Mouse (Mus musculus) lung, postnatal 0 days (tissue): ENCODE data around the gene Trim66. TPM values are rescaled to one million over a fixed set of nuclear protein-coding genes. Genes with fewer than 3 reads are reported as not detected.
A peak's percentile ranks its signal among the peaks of the same experiment; 100 is the strongest.

Experiments used
- ATAC-seq: fragments of 200-750 bp; cut with Nextera tagmentation; 2 replicates; pipeline ENCODE4 v1.8.0; 2017; ENCODE audit warnings: moderate library complexity
- DNase-seq: peaks from one replicate; pipeline ENCODE4 v3.0.0-alpha.2; 2016; ENCODE audit warnings: low spot score
- H3K27ac ChIP-seq: fragments of 300-500 bp; sonication (generic); 2 replicates; pipeline ENCODE4 v1.5.1; 2014; ENCODE audit warnings: antibody characterized with exemption, mild to moderate bottlenecking, low read length, mixed read lengths
- H3K27me3 ChIP-seq: fragments of 300-500 bp; sonication (generic); replicated peaks from 2 replicates; pipeline ENCODE4 v1.6.1; 2014; ENCODE audit warnings: low read length, mixed read lengths; ENCODE audit not compliant: insufficient read depth
- H3K36me3 ChIP-seq: fragments of 300-500 bp; sonication (generic); 2 replicates; pipeline ENCODE4 v1.6.1; 2014; ENCODE audit warnings: low read length, mixed read lengths; ENCODE audit not compliant: insufficient read depth
- H3K4me1 ChIP-seq: fragments of 300-500 bp; sonication (generic); 2 replicates; pipeline ENCODE4 v1.6.1; 2014; ENCODE audit warnings: antibody characterized with exemption, low read depth, low read length, mixed read lengths; ENCODE audit not compliant: insufficient read depth
- H3K4me2 ChIP-seq: fragments of 300-500 bp; sonication (generic); replicated peaks from 2 replicates; pipeline ENCODE4 v1.6.1; 2014; ENCODE audit warnings: low read depth, mild to moderate bottlenecking, low read length, moderate library complexity, mixed read lengths
- H3K4me3 ChIP-seq: fragments of 300-500 bp; sonication (generic); 2 replicates; pipeline ENCODE4 v1.5.1; 2014; ENCODE audit warnings: low read depth, low read length
- H3K9ac ChIP-seq: fragments of 300-500 bp; sonication (generic); replicated peaks from 2 replicates; pipeline ENCODE4 v1.6.1; 2014; ENCODE audit warnings: low read depth, mild to moderate bottlenecking
- H3K9me3 ChIP-seq: fragments of 300-500 bp; sonication (generic); 2 replicates; pipeline ENCODE4 v1.6.1; 2016; ENCODE audit warnings: low read length, mixed read lengths
- CTCF ChIP-seq: IDR thresholded peaks from 2 replicates; pipeline ENCODE4 v1.5.1; 2016; ENCODE audit warnings: antibody characterized with exemption, mild to moderate bottlenecking
- EP300 ChIP-seq: IDR thresholded peaks from 2 replicates; pipeline ENCODE4 v1.6.1; 2016; ENCODE audit warnings: antibody characterized with exemption, mild to moderate bottlenecking, control low read depth
- WGBS: fragments of 180-500 bp; shearing (Covaris S2); extraction: QIAGEN DNeasy Blood & Tissue Kit; methylation state at CpG from one replicate; pipeline ENCODE4 v1.1.7; 2014; 5-methylcytosine and 5-hydroxymethylcytosine counted together
- polyA plus RNA-seq: library from polyadenylated mRNA; unstranded; fragments of >200 nt; fragmentation: Nextera tagmentation; extraction: Ambion mirVana; gene quantifications from 2 replicates; pipeline ENCODE4 v1.2.1, GENCODE M21; 2015

Gene Trim66
- polyA plus RNA-seq, 1 experiment from 2014 or later, result 0.04 TPM

DNA sequence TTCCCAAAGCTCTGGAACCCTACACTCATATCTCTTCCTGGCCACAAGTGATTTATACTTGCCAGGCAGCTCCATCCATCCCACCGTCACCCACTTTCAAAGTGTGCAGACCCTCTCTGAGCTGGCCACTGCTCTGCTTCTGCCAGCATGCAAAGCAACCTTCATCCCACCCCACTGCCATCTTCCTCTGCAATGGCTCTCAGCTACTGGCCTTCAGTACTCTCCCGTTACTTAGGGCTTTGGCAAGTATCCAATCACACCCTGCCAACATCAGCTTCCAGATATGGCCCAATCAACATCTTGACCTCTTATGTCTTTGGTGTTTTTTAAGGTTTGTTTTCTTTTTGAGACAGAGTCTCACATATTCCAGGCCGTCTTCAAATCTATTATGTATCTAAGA lies 30.0 kb downstream of the Trim66 start:
- Histone ChIP-seq H3K9ac (no peak overlapping the region), H3K4me3 (no peak overlapping the region), H3K4me2 (no peak overlapping the region), H3K4me1 (no peaks in the 10 kb centered on the region), H3K9me3 (no peaks in the 10 kb centered on the region), H3K36me3 (no peaks in the 10 kb centered on the region), H3K27me3 (no peaks in the 10 kb centered on the region), H3K27ac (no peak overlapping the region)
- 59% methylated on average over 3 of the region's 3 CpGs for WGBS
- no peak for DNase-seq
- ATAC-seq, result no peak
- TF ChIP-seq EP300, result no peak
- no peak for TF ChIP-seq CTCF

DNA sequence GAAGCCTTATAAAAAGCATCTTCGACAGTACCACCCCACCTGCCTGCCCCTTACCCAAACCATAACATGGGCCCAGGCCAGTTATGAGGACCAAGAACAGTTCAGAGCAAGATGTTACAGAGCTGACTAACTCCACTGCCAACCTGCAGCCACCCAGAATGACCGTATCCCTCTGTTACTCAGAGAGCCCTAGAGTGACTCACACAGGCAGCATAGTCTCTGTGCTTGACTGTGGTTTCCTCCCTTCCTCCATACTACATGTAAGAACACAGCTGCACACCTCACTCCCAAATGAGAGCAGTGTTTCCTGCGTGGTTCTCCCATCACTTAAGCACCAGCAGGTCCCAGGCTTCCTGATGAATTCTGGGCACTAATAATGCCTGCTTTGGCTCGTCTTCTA lies 37.2 kb downstream of the Trim66 start:
- no peak overlapping the region for H3K27ac ChIP-seq
- H3K27me3 ChIP-seq, result no peaks in the 10 kb centered on the region
- TF ChIP-seq CTCF, result no peak
- H3K4me1 ChIP-seq, result no peaks in the 10 kb centered on the region
- DNase-seq, result no peak
- H3K9ac ChIP-seq, result no peak overlapping the region
- no peak overlapping the region for H3K4me3 ChIP-seq
- no peak overlapping the region for H3K4me2 ChIP-seq
- H3K9me3 ChIP-seq, result no peaks in the 10 kb centered on the region
- no peak for ATAC-seq
- WGBS, result 60% methylated on average over 4 of the region's 4 CpGs
- H3K36me3 ChIP-seq, result no peaks in the 10 kb centered on the region

DNA sequence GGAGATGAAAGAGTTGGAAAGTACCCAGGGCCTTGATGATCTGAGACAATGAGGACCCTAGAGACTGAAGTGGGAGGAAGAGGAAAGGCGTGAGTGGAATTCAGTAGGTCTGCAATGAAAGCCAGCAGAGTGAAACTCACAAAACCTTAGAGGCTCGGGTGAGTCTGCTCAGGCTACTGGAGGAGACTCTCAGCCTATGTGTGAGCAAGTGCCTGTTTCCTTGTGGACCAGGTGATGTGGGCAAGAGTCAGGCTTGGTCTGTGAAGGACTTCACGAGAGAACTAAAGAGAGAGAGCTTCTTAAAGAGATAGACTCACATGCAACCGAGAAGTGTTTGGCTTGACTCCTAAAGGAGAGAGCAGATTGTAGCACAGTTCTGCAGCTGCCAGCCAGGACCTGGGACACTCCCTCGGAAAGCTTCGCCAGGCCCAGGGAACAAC lies 39.7 kb downstream of the Trim66 start:
- WGBS, result 29% methylated on average over 6 of the region's 6 CpGs
- H3K27me3 ChIP-seq, result no peaks in the 10 kb centered on the region

GRCm38 (mm10) chr7:109467591-109467990 lies 40.3 kb downstream of the Trim66 start:
- Histone ChIP-seq H3K4me2 (no peak overlapping the region), H3K9ac (no peak overlapping the region), H3K27me3 (no peaks in the 10 kb centered on the region), H3K4me1 (no peaks in the 10 kb centered on the region), H3K36me3 (no peaks in the 10 kb centered on the region), H3K27ac (no peak overlapping the region), H3K4me3 (no peak overlapping the region), H3K9me3 (no peaks in the 10 kb centered on the region)
- TF ChIP-seq EP300 (no peak), CTCF (no peak)
- 30% methylated on average over 2 of the region's 2 CpGs for WGBS
- DNase-seq (no peak), ATAC-seq (no peak)

More for the DNA sequence above, 39.7 kb downstream of the Trim66 start:
- Histone ChIP-seq H3K9me3 (no peaks in the 10 kb centered on the region), H3K9ac (no peak overlapping the region), H3K36me3 (no peaks in the 10 kb centered on the region), H3K4me2 (no peak overlapping the region), H3K4me1 (no peaks in the 10 kb centered on the region), H3K4me3 (no peak overlapping the region), H3K27ac (no peak overlapping the region)
- ATAC-seq (peak; percentile 84), DNase-seq (peak; percentile 59)
- TF ChIP-seq CTCF, result no peak
- TF ChIP-seq EP300, result no peak

- Histone ChIP-seq H3K27me3 (no peaks in the 10 kb centered on the region), H3K27ac (no peak overlapping the region), H3K4me3 (no peak overlapping the region), H3K36me3 (no peaks in the 10 kb centered on the region), H3K9ac (no peak overlapping the region), H3K9me3 (no peaks in the 10 kb centered on the region), H3K4me2 (no peak overlapping the region), H3K4me1 (no peaks in the 10 kb centered on the region)
- ATAC-seq (no peak), DNase-seq (no peak)
- no peak for TF ChIP-seq CTCF
- no peak for TF ChIP-seq EP300
- 87% methylated on average over 8 of the region's 8 CpGs for WGBS
Observed at GRCm38 (mm10) chr7:109460698-109461097, 47.2 kb downstream of the Trim66 start.

- 61% methylated on average over 6 of the region's 6 CpGs for WGBS
- H3K4me3 ChIP-seq, result no peak overlapping the region
- TF ChIP-seq EP300, result no peak
- no peak for TF ChIP-seq CTCF
- H3K4me2 ChIP-seq, result no peak overlapping the region
- no peaks in the 10 kb centered on the region for H3K4me1 ChIP-seq
- H3K9me3 ChIP-seq, result no peaks in the 10 kb centered on the region
- no peak overlapping the region for H3K9ac ChIP-seq
- DNase-seq (no peak), ATAC-seq (no peak)
- no peaks in the 10 kb centered on the region for H3K36me3 ChIP-seq
- no peaks in the 10 kb centered on the region for H3K27me3 ChIP-seq
- no peak overlapping the region for H3K27ac ChIP-seq
Observed at GRCm38 (mm10) chr7:109456563-109456962, 51.4 kb downstream of the Trim66 start.

DNA sequence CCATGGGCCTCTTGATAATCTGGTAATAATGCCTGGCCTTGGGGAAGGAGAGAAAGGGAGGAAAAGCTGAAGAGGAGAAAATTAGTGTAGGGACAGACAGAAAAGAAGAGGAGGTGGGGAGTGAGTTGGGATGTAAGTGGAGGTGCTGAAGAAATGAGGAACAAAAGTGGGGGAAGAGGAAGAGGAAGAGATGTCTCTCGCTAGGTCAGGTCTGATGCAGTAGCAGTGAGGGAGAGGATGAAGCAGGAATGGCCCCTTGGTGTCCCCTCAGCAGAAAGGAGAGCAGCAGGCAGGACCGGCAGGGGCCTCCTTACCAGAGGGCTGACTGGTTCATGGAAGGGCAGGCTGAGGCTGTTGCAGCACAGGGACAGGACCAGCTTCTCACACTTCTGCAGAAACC lies 52.2 kb downstream of the Trim66 start:
- DNase-seq, result no peak
- Histone ChIP-seq H3K9ac (no peak overlapping the region), H3K27me3 (no peaks in the 10 kb centered on the region), H3K27ac (no peak overlapping the region), H3K4me1 (no peaks in the 10 kb centered on the region), H3K36me3 (no peaks in the 10 kb centered on the region), H3K4me3 (no peak overlapping the region), H3K9me3 (no peaks in the 10 kb centered on the region), H3K4me2 (no peak overlapping the region)
- 71% methylated on average over 2 of the region's 2 CpGs for WGBS
- TF ChIP-seq EP300 (no peak), CTCF (no peak)
- ATAC-seq, result no peak
